Mouse (Mus musculus) heart, postnatal 0 days (tissue): ENCODE results near the gene Tcaf1.

ENCODE experiments used
- CTCF ChIP-seq: IDR thresholded peaks from 2 replicates; pipeline ENCODE4 v1.5.1; 2016; ENCODE audit warnings: antibody characterized with exemption, control low read depth, low read depth
- EP300 ChIP-seq: IDR thresholded peaks from 2 replicates; pipeline ENCODE4 v1.6.1; 2016; ENCODE audit warnings: antibody characterized with exemption, low read depth

GRCm38 (mm10) chr6:42661739-42662138, 48.1 kb downstream of the Tcaf1 start:
- no peak for TF ChIP-seq CTCF
- TF ChIP-seq EP300 = no peak
